Mouse (Mus musculus) embryonic fibroblast, embryonic 13.5 days (primary cell): ENCODE measurements at regions not wholly inside any gene's neighbourhood (a gene's known extent, or its start where the extent isn't known, plus 50 kb on each side); places are given as distances from the start of the nearest gene placed in this dataset.

Experiments
- CTCF ChIP-seq: IDR thresholded peaks from 2 replicates; pipeline ENCODE4 v1.5.1; 2011; ENCODE audit warnings: mild to moderate bottlenecking, control low read depth, low read length, moderate library complexity, borderline replicate concordance; ENCODE audit not compliant: insufficient read depth
- POLR2A ChIP-seq: IDR thresholded peaks from 2 replicates; pipeline ENCODE4 v1.6.1; 2011; ENCODE audit warnings: low read depth, mild to moderate bottlenecking, control low read depth, low read length, moderate library complexity

- TF ChIP-seq CTCF, result no peak
- no peak for TF ChIP-seq POLR2A
Observed at GRCm38 (mm10) chr3:60418652-60419051, 54.0 kb upstream of the Mbnl1 start.
